In the genomic region with DNA sequence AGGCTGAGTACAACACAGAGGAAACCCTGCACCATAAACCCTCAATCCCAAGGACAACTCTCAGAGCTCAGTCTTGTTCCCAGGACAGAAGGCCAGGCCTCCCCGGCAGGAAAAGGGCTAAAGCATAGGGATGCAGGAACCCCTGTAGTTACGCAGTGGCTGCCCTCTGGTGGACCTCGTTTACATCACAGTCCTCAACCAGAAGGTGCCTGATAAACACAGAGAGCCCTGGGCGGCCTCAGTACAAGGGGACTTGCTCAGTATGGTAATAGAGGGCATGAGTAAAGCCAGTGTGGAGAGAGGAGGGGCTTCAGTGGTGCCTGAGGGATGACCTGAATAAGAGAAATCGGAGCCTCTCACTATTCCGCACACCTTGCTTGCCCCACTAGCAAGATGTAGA, we compare ENCODE assay signal across 1 mouse cellular context.
TF ChIP-seq lines count a peak whose summit lies in the region.

No protein-coding gene starts in this region.

TF ChIP-seq in MEL, 35 proteins besides CTCF, POLR2A, EP300 and RAD21:
- TF ChIP-seq TCF12 (IDR thresholded peaks at IDR 0.05; ENCODE audit: low read depth, low read length) (no peak), ZMIZ1 (IDR thresholded peaks at IDR 0.05; ENCODE audit: low read depth, low read length) (no peak), SMC3 (IDR thresholded peaks at IDR 0.05; ENCODE audit: low read depth, low read length) (no peak), TBP (IDR thresholded peaks at IDR 0.05; ENCODE audit: low read depth, low read length) (no peak), KAT2A (conservative IDR thresholded peaks at IDR 0.05; ENCODE audit: low read depth, low read length) (no peak), E2F4 (IDR thresholded peaks at IDR 0.05; ENCODE audit: borderline replicate concordance, low read depth, low read length) (no peak), ELF1 (IDR thresholded peaks at IDR 0.05; ENCODE audit: low read depth, low read length) (no peak), NELFE (IDR thresholded peaks at IDR 0.05; ENCODE audit: low read depth, low read length) (no peak)
TF ChIP-seq in MEL: peak in this region for 0.
